Mouse (Mus musculus) ES-E14 (cell line): ENCODE results near the gene Slc22a12. TPM values are rescaled to one million over a fixed set of nuclear protein-coding genes. Genes with fewer than 3 reads are reported as not detected.

Experiments used
- DNase-seq: peaks from one replicate; pipeline ENCODE4 v3.0.0-alpha.2; 2013; ENCODE audit warnings: low read depth, low spot score
- H3K27ac ChIP-seq: 2 replicates; pipeline ENCODE4 v1.5.1; 2012; ENCODE audit warnings: low read depth, mild to moderate bottlenecking, low read length, moderate library complexity, mixed read lengths; ENCODE audit not compliant: poor library complexity, insufficient read depth, severe bottlenecking
- H3K36me3 ChIP-seq: 2 replicates; pipeline ENCODE4 v1.6.1; 2012; ENCODE audit warnings: mild to moderate bottlenecking, low read length, moderate library complexity, mixed read lengths; ENCODE audit not compliant: control insufficient read depth, poor library complexity, insufficient read depth, severe bottlenecking
- H3K4me1 ChIP-seq, 2 experiments: fragments of 150-350 bp in 1 of 2; sonication (generic) in 1 of 2; 2 replicates each; pipeline ENCODE4 v1.6.1; 2012; ENCODE audit warnings: low read length in 2 of 2, mild to moderate bottlenecking in 1 of 2, mixed read lengths in 1 of 2; ENCODE audit not compliant: control insufficient read depth in 2 of 2, insufficient read depth in 2 of 2, poor library complexity in 1 of 2
- H3K4me3 ChIP-seq, 2 experiments: fragments of 150-350 bp in 1 of 2; sonication (generic) in 1 of 2; 2 replicates each; pipeline ENCODE4 v1.5.1; 2012; ENCODE audit warnings: low read length in 2 of 2, low read depth in 1 of 2, mild to moderate bottlenecking in 1 of 2, mixed read lengths in 1 of 2; ENCODE audit not compliant: insufficient read depth in 1 of 2, poor library complexity in 1 of 2, severe bottlenecking in 1 of 2
- H3K9ac ChIP-seq: 2 replicates; pipeline ENCODE4 v1.6.1; 2012; ENCODE audit warnings: low read depth, mild to moderate bottlenecking, low read length, mixed read lengths; ENCODE audit not compliant: poor library complexity, insufficient read depth, severe bottlenecking
- H3K9me3 ChIP-seq: fragments of 150-350 bp; sonication (generic); 2 replicates; pipeline ENCODE4 v1.6.1; 2012; ENCODE audit warnings: low read depth, mild to moderate bottlenecking, low read length; ENCODE audit not compliant: control insufficient read depth, insufficient read depth
- CHD2 ChIP-seq: IDR thresholded peaks from 2 replicates; pipeline ENCODE4 v1.6.1; 2014; ENCODE audit warnings: mild to moderate bottlenecking, low read depth, low read length, inconsistent platforms
- HCFC1 ChIP-seq: IDR thresholded peaks from 2 replicates; pipeline ENCODE4 v1.6.1; 2012; ENCODE audit warnings: low read length, inconsistent platforms, borderline replicate concordance; ENCODE audit not compliant: insufficient read depth
- MAFK ChIP-seq: IDR thresholded peaks from 2 replicates; pipeline ENCODE4 v1.6.1; 2014; ENCODE audit warnings: mild to moderate bottlenecking, low read depth, low read length, inconsistent platforms; ENCODE audit not compliant: insufficient read depth
- ZC3H11A ChIP-seq: IDR thresholded peaks from 2 replicates; pipeline ENCODE4 v1.6.1; 2012; ENCODE audit warnings: low read depth, mild to moderate bottlenecking, inconsistent platforms, low read length, borderline replicate concordance
- ZNF384 ChIP-seq: IDR thresholded peaks from 2 replicates; pipeline ENCODE4 v1.6.1; 2012; ENCODE audit warnings: low read depth, low read length, inconsistent platforms
- in situ Hi-C, 2 experiments: fragments of 600-800 bp; cut with MboI; formaldehyde crosslinking; loops; one replicate each; pipeline ENCODE4 v1.15.1; 2025; ENCODE audit warnings: low sequenced_read_pairs in 2 of 2, inconsistent platforms in 1 of 2; ENCODE audit not compliant: unreplicated experiment in 2 of 2
- total RNA-seq: library from RNA; depleted of rRNA; stranded (reverse); fragments of 300-350 nt; gene quantifications from 2 replicates; pipeline ENCODE4 v1.2.3, GENCODE M21; 2012

Slc22a12 gene
- total RNA-seq, 1 experiment: not detected

DNA sequence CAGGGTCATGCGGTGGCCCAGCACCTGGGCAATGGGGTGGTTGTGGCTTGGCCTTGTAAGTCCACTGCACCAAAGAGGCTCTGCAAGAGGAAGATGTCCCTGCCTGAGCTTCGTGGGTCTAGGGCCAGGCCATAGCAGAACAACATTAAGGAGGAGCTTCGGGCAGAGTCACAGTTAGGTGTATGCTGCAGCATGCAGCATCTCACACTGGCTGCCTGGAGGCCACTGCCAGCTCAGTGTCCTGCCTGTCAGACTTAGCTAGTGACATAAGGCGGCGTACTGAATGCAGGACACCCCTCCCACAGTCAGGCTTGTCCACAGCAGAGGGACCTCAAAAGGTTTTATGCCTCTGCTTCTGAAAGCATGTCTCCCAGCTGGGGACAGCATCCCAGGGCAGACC lies 26.2 kb upstream of the Slc22a12 start:
- Histone ChIP-seq H3K27ac (no peak overlapping the region), H3K36me3 (no peaks in the 10 kb centered on the region), H3K9ac (no peak overlapping the region), H3K4me3 (no peak overlapping the region), H3K9me3 (no peaks in the 10 kb centered on the region), H3K4me1 (peaks cover 3 to 13% of the 10 kb centered on the region in 2 experiments)
- TF ChIP-seq HCFC1 (no peak), ZNF384 (no peak), MAFK (no peak), CHD2 (no peak), ZC3H11A (no peak)
- in situ Hi-C loops: no loop called here
- no peak for DNase-seq

- in situ Hi-C loops: no loop called here
- H3K9me3 ChIP-seq: no peaks in the 10 kb centered on the region
- peaks cover 3 to 13% of the 10 kb centered on the region in 2 experiments for H3K4me1 ChIP-seq
- no peak overlapping the region for H3K9ac ChIP-seq
- H3K4me3 ChIP-seq: no peak overlapping the region
- H3K27ac ChIP-seq: no peak overlapping the region
- no peak for DNase-seq
- H3K36me3 ChIP-seq: no peaks in the 10 kb centered on the region
- TF ChIP-seq CHD2 (no peak), ZNF384 (no peak), HCFC1 (no peak), ZC3H11A (no peak), MAFK (no peak)
Observed at GRCm38 (mm10) chr19:6566450-6566849, 23.6 kb upstream of the Slc22a12 start.

DNA sequence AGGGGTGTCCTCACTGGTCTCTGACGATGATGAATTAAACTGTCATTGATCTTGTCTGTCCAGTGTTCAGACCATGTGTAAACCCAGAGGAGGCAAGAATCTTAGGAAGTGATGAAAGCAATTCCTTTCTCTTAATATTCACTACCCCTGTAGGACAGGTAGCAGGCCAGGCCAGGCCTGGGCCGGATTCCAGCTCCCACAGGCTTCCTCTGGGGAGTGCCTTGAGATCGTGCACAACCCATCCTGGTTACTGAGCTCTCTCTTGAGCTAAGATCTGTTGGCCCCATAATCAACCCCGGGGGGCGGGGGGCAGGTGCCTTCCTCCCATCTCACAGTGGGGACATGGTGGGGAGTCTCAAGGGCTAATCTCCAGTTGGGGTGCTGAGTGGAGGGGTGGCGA lies 22.3 kb upstream of the Slc22a12 start:
- Histone ChIP-seq H3K9ac (no peak overlapping the region), H3K4me3 (no peak overlapping the region), H3K9me3 (no peaks in the 10 kb centered on the region), H3K36me3 (no peaks in the 10 kb centered on the region), H3K27ac (no peak overlapping the region), H3K4me1 (peaks cover 3 to 10% of the 10 kb centered on the region in 2 experiments)
- TF ChIP-seq MAFK (no peak), ZC3H11A (no peak)
- in situ Hi-C loops: no loop called here
- no peak for DNase-seq

- Histone ChIP-seq H3K9ac (no peak overlapping the region), H3K4me3 (no peak overlapping the region), H3K36me3 (no peaks in the 10 kb centered on the region), H3K4me1 (no peaks in the 10 kb centered on the region), H3K27ac (no peak overlapping the region), H3K9me3 (no peaks in the 10 kb centered on the region)
- in situ Hi-C loops: no loop called here
- TF ChIP-seq MAFK: no peak
- TF ChIP-seq HCFC1: no peak
- TF ChIP-seq ZC3H11A: no peak
- TF ChIP-seq ZNF384: no peak
- TF ChIP-seq CHD2: no peak
- no peak for DNase-seq
Observed at GRCm38 (mm10) chr19:6560246-6560815, 17.5 kb upstream of the Slc22a12 start.

DNA sequence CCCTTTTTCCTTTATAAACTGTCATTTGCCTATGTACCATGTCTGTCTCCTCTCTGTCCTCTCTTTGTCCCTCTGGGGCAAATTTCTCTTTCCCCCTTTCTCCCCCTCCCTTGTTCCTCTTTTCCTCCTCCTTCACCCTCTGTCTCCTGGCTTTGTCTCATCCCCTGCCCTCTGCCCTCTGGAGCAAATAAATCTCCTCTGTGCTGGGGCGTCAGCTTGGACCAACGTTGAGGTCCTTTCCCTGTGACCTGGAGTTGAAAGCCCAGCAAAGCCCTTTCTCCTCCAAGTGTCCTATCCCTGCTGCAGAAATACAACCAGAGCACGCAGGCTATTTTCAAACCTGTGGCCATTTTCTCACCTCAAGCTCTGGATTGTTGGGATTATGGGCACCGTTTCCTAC lies 16.7 kb upstream of the Slc22a12 start:
- DNase-seq: no peak
- TF ChIP-seq MAFK (no peak), HCFC1 (no peak), ZNF384 (no peak), CHD2 (no peak), ZC3H11A (no peak)
- H3K4me3 ChIP-seq: no peak overlapping the region
- no peaks in the 10 kb centered on the region for H3K36me3 ChIP-seq
- no peaks in the 10 kb centered on the region for H3K4me1 ChIP-seq
- no peaks in the 10 kb centered on the region for H3K9me3 ChIP-seq
- in situ Hi-C loops: no loop called here
- H3K27ac ChIP-seq: no peak overlapping the region
- no peak overlapping the region for H3K9ac ChIP-seq
